Mouse (Mus musculus) E14TG2a.4 (cell line): Measurements from ENCODE around the gene Pcca.

Experiments used
- CTCF ChIP-seq: conservative IDR thresholded peaks from 2 replicates; pipeline ENCODE4 v1.5.1; 2014; ENCODE audit warnings: low read length
- NANOG ChIP-seq: IDR thresholded peaks from 2 replicates; pipeline ENCODE4 v1.6.1; 2014; ENCODE audit warnings: borderline replicate concordance, low read length, mixed read lengths
- POU5F1 ChIP-seq: IDR thresholded peaks from 2 replicates; pipeline ENCODE4 v1.6.1; 2014; ENCODE audit warnings: low read length, borderline replicate concordance

DNA sequence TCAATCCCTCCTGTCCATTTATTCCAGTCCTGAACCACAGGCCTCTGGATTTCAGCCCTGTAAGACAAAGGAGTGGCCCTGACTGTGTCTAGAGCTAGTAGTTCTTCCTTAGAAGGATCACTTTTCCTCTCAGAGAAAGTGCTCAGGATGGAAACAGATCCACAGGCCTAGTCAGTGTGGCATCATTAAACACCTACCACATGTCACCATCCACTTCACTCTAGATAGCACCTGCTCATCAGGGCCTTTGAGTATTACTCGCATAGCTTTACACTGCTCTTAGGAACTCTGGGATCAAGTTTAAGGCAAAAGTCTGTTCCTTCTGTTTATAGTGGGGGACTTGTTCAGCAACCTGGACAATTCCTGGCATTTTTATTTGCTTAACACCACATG, 354.4 kb downstream of the Pcca start:
- no peak for TF ChIP-seq CTCF
- no peak for TF ChIP-seq NANOG
- TF ChIP-seq POU5F1, result no peak
